Mouse (Mus musculus): ENCODE measurements at regions not wholly inside any gene's neighbourhood (a gene's known extent, or its start where the extent isn't known, plus 50 kb on each side); places are given as distances from the start of the nearest gene placed in this dataset.

GRCm38 (mm10) chr6:51167028-51167427, 265.4 kb upstream of the Nfe2l3 start:
- TF ChIP-seq CTCF (IDR thresholded peaks at IDR 0.05; ENCODE audit: low read depth, low read length) (no peak), POLR2A (IDR thresholded peaks at IDR 0.05; ENCODE audit: extremely low read depth, insufficient read depth, low read length) (no peak)
